Comparison of ENCODE assay signal across 13 mouse cellular contexts in the genomic region with DNA sequence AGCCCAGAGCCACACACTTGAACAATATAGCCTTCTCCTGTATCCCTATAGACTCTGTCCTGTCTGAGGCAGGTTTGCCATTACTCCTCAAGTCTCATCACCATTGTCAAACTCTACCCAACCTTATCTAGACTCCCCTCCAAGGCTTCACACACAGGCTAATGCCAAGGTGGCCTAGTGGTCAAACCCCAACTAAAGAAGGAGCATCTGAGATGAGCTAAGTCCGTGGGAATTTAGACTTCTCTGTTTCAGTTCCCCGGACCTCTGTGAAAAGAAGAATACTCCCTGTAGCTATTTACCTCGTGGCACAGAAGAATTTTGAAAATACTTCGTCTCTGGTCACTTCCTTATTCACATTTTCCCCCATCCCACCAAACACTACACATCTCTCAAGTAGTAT.
"Had no signal": no experiment of that assay in that cellular context is flagged by ENCODE, and none has a peak within 500 bp of the region (broad histone marks: within the 10 kb centered on the region; RNA-seq: fewer than 3 reads in every experiment).

No protein-coding gene starts in this region.

- H3K9me3 ChIP-seq: limb, embryonic 10.5 days; midbrain, embryonic 10.5 days; neural tube, embryonic 12.5 days had no signal

- DNase-seq: kidney, postnatal 10 days; kidney, postnatal 4 days; lung, adult 2 months; lung, postnatal 10 days; midbrain, embryonic 14.5 days; thymus, adult 18-20 months; thymus, postnatal 14 days had no signal

- ATAC-seq: intestine, postnatal 0 days had no signal

- H3K9ac ChIP-seq: liver, embryonic 14.5 days; neural tube, embryonic 12.5 days had no signal

- H3K4me2 ChIP-seq: neural tube, embryonic 12.5 days had no signal

- H3K27me3 ChIP-seq: neural tube, embryonic 12.5 days had no signal

- H3K27ac ChIP-seq: left cerebral cortex, adult 2 months; limb, embryonic 10.5 days; liver, embryonic 14.5 days; midbrain, embryonic 10.5 days; neural tube, embryonic 12.5 days had no signal

- H3K36me3 ChIP-seq: limb, embryonic 10.5 days; midbrain, embryonic 10.5 days; neural tube, embryonic 12.5 days had no signal

- H3K4me1 ChIP-seq: neural tube, embryonic 12.5 days had no signal

- H3K4me3 ChIP-seq: left cerebral cortex, adult 2 months; limb, embryonic 10.5 days; midbrain, embryonic 10.5 days; neural tube, embryonic 12.5 days had no signal
